Mouse (Mus musculus) G1E (cell line): ENCODE data around the gene Gabra4. TPM values are rescaled to one million over a fixed set of nuclear protein-coding genes. Genes with fewer than 3 reads are reported as not detected.

Experiments
- ATAC-seq: 2 replicates; pipeline ENCODE4 v1.8.0; 2016; ENCODE audit warnings: mild to moderate bottlenecking; ENCODE audit not compliant: insufficient number of reproducible peaks, poor library complexity, low FRiP score, severe bottlenecking; ENCODE audit errors: extremely low read depth
- DNase-seq: peaks from one replicate; pipeline ENCODE4 v3.0.0; 2012; ENCODE audit warnings: low spot score
- H3K27me3 ChIP-seq: 2 replicates; pipeline ENCODE4 v1.6.1; 2012; ENCODE audit warnings: mild to moderate bottlenecking, low read length, inconsistent platforms; ENCODE audit not compliant: insufficient read depth
- H3K36me3 ChIP-seq: replicated peaks from 2 replicates; pipeline ENCODE3; 2012; ENCODE audit warnings: mild to moderate bottlenecking, inconsistent platforms
- H3K4me1 ChIP-seq: 2 replicates; pipeline ENCODE4 v1.6.1; 2012; ENCODE audit warnings: low read depth, low read length, inconsistent platforms, mixed read lengths; ENCODE audit not compliant: insufficient read depth
- H3K4me3 ChIP-seq: 2 replicates; pipeline ENCODE4 v1.5.1; 2012; ENCODE audit warnings: low read depth, mild to moderate bottlenecking, inconsistent platforms, low read length, moderate library complexity, mixed read lengths
- H3K9me3 ChIP-seq: replicated peaks from 2 replicates; pipeline ENCODE4 v1.6.1; 2012; ENCODE audit warnings: inconsistent platforms
- CTCF ChIP-seq: IDR thresholded peaks from 2 replicates; pipeline ENCODE4 v1.5.1; 2012; ENCODE audit warnings: low read depth, low read length, inconsistent platforms, mixed read lengths
- GATA1 ChIP-seq: IDR thresholded peaks from 2 replicates; pipeline ENCODE4 v1.6.1; 2012; ENCODE audit warnings: borderline replicate concordance, low read length, inconsistent platforms, mixed read lengths
- GATA2 ChIP-seq: IDR thresholded peaks from 2 replicates; pipeline ENCODE4 v1.6.1; 2012; ENCODE audit warnings: low read depth, low read length, inconsistent platforms, borderline replicate concordance
- POLR2AphosphoS5 ChIP-seq: IDR thresholded peaks from 2 replicates; pipeline ENCODE4 v1.6.1; 2012; ENCODE audit warnings: low read depth, low read length, inconsistent platforms; ENCODE audit not compliant: insufficient replicate concordance
- TAL1 ChIP-seq: conservative IDR thresholded peaks from 2 replicates; pipeline ENCODE4 v1.6.1; 2012; ENCODE audit warnings: low read depth, low read length, inconsistent platforms, mixed read lengths
- polyA plus RNA-seq: library from polyadenylated mRNA; stranded (reverse); fragments of >175 nt; gene quantifications from 2 replicates; pipeline ENCODE4 v1.2.3, GENCODE M21; 2012
- total RNA-seq, 2 experiments: library from RNA; stranded (forward) in 1 of 2; stranded (reverse) in 1 of 2; fragments of 200-1000 nt in 1 of 2; fragments of >200 nt in 1 of 2; fragmentation: Nextera tagmentation in 1 of 2; gene quantifications; 2 replicates each; pipeline ENCODE4 v1.2.3; 2014 to 2017

The Gabra4 gene
- total and polyA plus RNA-seq, 3 experiments: 0.16 TPM; not detected in 2

GRCm38 (mm10) chr5:71657482-71658114 lies 510 bp downstream of the Gabra4 start, which contains the start of gene Gabrb1:
Gene Gabrb1, plus strand, starts transcription at chr5:71658113.
- Histone ChIP-seq H3K27me3 (no peaks in the 10 kb centered on the region), H3K4me1 (no peaks in the 10 kb centered on the region), H3K9me3 (peaks cover 4% of the 10 kb centered on the region), H3K36me3 (no peaks in the 10 kb centered on the region), H3K4me3 (no peak within 1 kb of the TSS)
- DNase-seq (no peak), ATAC-seq (no peak)
- TF ChIP-seq GATA1 (no peak), GATA2 (no peak), TAL1 (no peak), POLR2AphosphoS5 (no peak), CTCF (no peak)

GRCm38 (mm10) chr5:71656771-71657170 lies 1.3 kb downstream of the Gabra4 start:
- DNase-seq (no peak), ATAC-seq (no peak)

GRCm38 (mm10) chr5:71654056-71654455 lies 4.1 kb downstream of the Gabra4 start:
- Histone ChIP-seq H3K4me3 (no peak overlapping the region), H3K27me3 (no peaks in the 10 kb centered on the region), H3K4me1 (no peaks in the 10 kb centered on the region), H3K36me3 (no peaks in the 10 kb centered on the region), H3K9me3 (peaks cover 4% of the 10 kb centered on the region)
- ATAC-seq (no peak), DNase-seq (no peak)
- TF ChIP-seq GATA1 (no peak), CTCF (no peak), TAL1 (no peak), POLR2AphosphoS5 (no peak), GATA2 (no peak)

More at GRCm38 (mm10) chr5:71656771-71657170, 1.3 kb downstream of the Gabra4 start:
- Histone ChIP-seq H3K36me3 (no peaks in the 10 kb centered on the region), H3K4me1 (no peaks in the 10 kb centered on the region), H3K9me3 (peaks cover 4% of the 10 kb centered on the region), H3K4me3 (no peak overlapping the region), H3K27me3 (no peaks in the 10 kb centered on the region)
- TF ChIP-seq TAL1 (no peak), GATA2 (no peak), CTCF (no peak), GATA1 (no peak)

- TF ChIP-seq CTCF (no peak), TAL1 (no peak), POLR2AphosphoS5 (no peak), GATA1 (no peak), GATA2 (no peak)
- Histone ChIP-seq H3K27me3 (no peaks in the 10 kb centered on the region), H3K9me3 (no peaks in the 10 kb centered on the region), H3K36me3 (no peaks in the 10 kb centered on the region), H3K4me1 (no peaks in the 10 kb centered on the region), H3K4me3 (no peak overlapping the region)
- no peak for DNase-seq
- ATAC-seq: no peak
These were observed 10.0 kb downstream of the Gabra4 start for GRCm38 (mm10) chr5:71648108-71648507.

GRCm38 (mm10) chr5:71639804-71640203 lies 18.3 kb downstream of the Gabra4 start:
- Histone ChIP-seq H3K4me1 (no peaks in the 10 kb centered on the region), H3K36me3 (no peaks in the 10 kb centered on the region)

GRCm38 (mm10) chr5:71627820-71628219 lies 30.3 kb downstream of the Gabra4 start:
- no peak for TF ChIP-seq TAL1
- H3K27me3 ChIP-seq: no peaks in the 10 kb centered on the region
- H3K4me3 ChIP-seq: no peak overlapping the region
- DNase-seq (no peak), ATAC-seq (no peak)
- no peaks in the 10 kb centered on the region for H3K4me1 ChIP-seq
- no peaks in the 10 kb centered on the region for H3K9me3 ChIP-seq
- no peaks in the 10 kb centered on the region for H3K36me3 ChIP-seq

More at GRCm38 (mm10) chr5:71639804-71640203, 18.3 kb downstream of the Gabra4 start:
- DNase-seq (no peak), ATAC-seq (no peak)
- TF ChIP-seq GATA2 (no peak), POLR2AphosphoS5 (no peak), CTCF (no peak), TAL1 (no peak), GATA1 (no peak)
- H3K9me3 ChIP-seq: no peaks in the 10 kb centered on the region
- no peaks in the 10 kb centered on the region for H3K27me3 ChIP-seq
- H3K4me3 ChIP-seq: no peak overlapping the region
